Mouse (Mus musculus): ENCODE data around the gene Arl5c. TPM values are rescaled to one million over a fixed set of nuclear protein-coding genes. Genes with fewer than 3 reads are reported as not detected.

Arl5c gene
- polyA plus RNA-seq, 1 experiment: 9.1 TPM

DNA sequence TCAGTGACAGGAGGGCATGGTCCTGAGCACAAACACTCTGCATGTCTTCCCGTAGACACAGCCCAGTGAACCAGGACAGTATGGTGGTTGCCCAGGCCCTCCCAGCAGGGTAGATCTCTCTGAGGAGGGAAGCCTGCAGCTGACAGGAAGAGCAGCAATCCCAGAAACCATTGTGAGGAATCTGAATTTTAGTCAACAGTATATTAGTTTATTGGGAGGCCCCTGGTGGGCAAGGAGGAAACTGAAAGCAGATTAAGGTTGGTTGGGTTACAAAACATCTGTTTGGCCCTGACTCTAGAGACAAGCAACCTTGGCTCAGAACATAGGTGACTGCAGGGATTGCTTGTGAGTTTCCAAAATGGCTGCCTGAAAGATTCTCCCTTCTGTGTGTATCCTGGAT lies 12.0 kb downstream of the Arl5c start:
- Histone ChIP-seq H3K36me3 (replicated peaks; ENCODE audit: low read length) (no peaks in the 10 kb centered on the region), H3K9me3 (no peaks in the 10 kb centered on the region), H3K4me3 (replicated peaks) (no peak overlapping the region), H3K4me1 (peaks cover 26% of the 10 kb centered on the region), H3K27me3 (replicated peaks) (peaks cover 78% of the 10 kb centered on the region)
- TF ChIP-seq GATA1 (IDR thresholded peaks at IDR 0.05; ENCODE audit: borderline replicate concordance, low read length) (no peak), FLI1 (IDR thresholded peaks at IDR 0.05; ENCODE audit: low read length) (no peak)

DNA sequence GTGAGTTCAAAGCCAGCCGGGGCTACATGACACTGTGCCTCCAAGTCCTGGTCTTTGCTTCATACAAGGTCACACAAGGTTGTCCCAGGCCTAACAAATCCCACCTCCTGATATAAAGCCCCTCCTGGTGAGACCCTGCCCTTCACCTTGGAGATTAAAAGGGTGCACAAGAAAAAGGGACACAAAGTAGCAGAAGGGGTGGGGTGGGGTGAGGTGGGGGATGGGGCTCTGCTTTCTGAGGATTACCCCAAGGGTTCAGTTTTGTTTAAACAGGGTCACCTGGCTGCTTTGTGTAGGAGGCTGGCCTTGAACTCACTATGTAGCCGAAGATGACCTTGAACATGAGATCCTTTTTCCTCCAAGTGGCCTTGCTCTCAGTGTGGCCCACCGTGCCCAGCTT lies 12.5 kb downstream of the Arl5c start:
- H3K4me3 ChIP-seq (replicated peaks): no peak overlapping the region
- peaks cover 83% of the 10 kb centered on the region for H3K27me3 ChIP-seq (replicated peaks)
- no peaks in the 10 kb centered on the region for H3K36me3 ChIP-seq (replicated peaks; ENCODE audit: low read length)
- TF ChIP-seq FLI1 (IDR thresholded peaks at IDR 0.05; ENCODE audit: low read length) (no peak), GATA1 (IDR thresholded peaks at IDR 0.05; ENCODE audit: borderline replicate concordance, low read length) (no peak)
- H3K9me3 ChIP-seq: no peaks in the 10 kb centered on the region
- H3K4me1 ChIP-seq: peaks cover 25% of the 10 kb centered on the region

DNA sequence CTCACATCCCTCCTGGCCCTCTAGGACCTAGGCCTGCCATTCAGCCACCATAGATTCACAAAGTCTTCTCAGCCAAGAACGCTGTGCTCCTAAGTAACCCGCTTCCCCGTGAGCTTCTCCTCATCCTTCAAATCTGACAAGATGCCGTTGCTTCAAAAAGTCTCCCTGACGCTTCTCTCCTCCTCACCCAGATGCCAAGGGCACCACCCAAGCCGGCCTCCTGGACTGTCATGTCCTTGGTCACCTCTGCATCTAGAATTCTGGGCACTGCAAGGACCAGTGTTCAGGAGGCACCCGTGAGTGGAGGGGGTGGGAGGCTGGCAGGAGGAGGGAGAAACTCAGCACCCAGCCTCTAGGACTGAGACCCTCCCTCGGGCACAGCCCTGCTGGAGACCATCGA lies 13.3 kb downstream of the Arl5c start:
- H3K27me3 ChIP-seq (replicated peaks): peaks cover 91% of the 10 kb centered on the region
- TF ChIP-seq FLI1 (IDR thresholded peaks at IDR 0.05; ENCODE audit: low read length) (no peak), GATA1 (IDR thresholded peaks at IDR 0.05; ENCODE audit: borderline replicate concordance, low read length) (no peak)
- no peaks in the 10 kb centered on the region for H3K36me3 ChIP-seq (replicated peaks; ENCODE audit: low read length)
- H3K4me3 ChIP-seq (replicated peaks): no peak overlapping the region
- H3K9me3 ChIP-seq: no peaks in the 10 kb centered on the region
- H3K4me1 ChIP-seq: peaks cover 30% of the 10 kb centered on the region

DNA sequence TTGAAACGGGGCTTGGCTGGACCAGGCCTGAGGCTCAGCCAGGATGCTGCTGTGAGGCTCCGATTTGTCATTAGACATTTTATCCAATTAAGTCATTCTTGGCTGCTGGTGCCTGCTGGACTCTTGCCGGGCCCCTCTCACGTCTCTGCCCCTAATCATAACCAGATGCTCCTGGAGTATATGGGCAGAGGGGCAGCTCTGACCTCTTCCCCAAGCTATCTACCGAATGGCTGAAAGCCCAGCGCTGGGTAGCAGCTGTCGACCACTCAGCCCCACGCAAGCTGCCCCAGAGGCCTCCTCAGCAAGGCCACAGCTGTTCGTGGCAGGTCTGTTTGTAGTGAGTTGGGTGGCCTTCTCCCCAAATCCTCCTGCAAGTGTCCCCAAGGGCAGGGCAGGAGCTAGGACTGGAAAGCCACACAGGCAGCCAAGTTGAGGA lies 15.4 kb downstream of the Arl5c start:
- Histone ChIP-seq H3K27me3 (replicated peaks) (peaks cover 94% of the 10 kb centered on the region), H3K4me3 (replicated peaks) (no peak overlapping the region)
- TF ChIP-seq FLI1 (IDR thresholded peaks at IDR 0.05; ENCODE audit: low read length): no peak
- TF ChIP-seq GATA1 (IDR thresholded peaks at IDR 0.05; ENCODE audit: borderline replicate concordance, low read length): no peak

DNA sequence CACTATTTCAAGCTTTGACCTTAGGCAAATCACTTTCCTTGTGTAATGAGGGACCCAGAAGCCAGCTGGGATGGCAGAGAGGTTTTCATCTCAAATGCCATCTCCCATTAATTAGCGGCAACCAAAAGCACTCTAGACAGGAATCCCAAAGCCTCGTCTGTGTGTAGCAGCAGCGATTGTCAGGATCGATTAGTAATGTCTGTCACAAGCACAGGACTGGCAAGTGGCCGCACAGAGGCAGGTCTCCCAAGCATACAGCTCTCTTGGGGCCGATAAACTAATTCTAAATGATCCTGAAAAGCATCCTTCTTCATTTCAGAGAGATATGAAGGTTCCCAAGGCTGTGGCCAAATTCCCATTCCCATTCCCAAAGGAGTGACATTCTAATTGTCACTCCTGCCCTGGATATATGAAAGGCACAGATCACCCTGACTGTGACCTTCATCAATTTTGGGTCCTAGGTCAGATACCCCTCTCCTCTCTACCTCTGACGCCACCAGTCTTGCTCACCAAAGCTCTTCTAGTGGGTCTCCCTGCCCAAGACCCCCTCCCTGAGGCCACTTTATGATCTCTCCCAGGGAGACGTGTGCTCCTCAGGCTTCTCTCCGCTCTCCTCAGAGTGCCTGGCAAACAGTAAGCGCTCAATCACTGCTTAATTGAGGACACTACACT lies 16.0 kb downstream of the Arl5c start:
- H3K9me3 ChIP-seq: 0 out of 2 replicates have a peak, but pooled peaks cover 2% of the 10 kb centered on the region
- peaks cover 90% of the 10 kb centered on the region for H3K27me3 ChIP-seq (replicated peaks)
- H3K4me1 ChIP-seq: peaks cover 12% of the 10 kb centered on the region
- no peak for TF ChIP-seq GATA1 (IDR thresholded peaks at IDR 0.05; ENCODE audit: borderline replicate concordance, low read length)
- no peak for TF ChIP-seq FLI1 (IDR thresholded peaks at IDR 0.05; ENCODE audit: low read length)
- H3K4me3 ChIP-seq (replicated peaks): no peak overlapping the region
- no peaks in the 10 kb centered on the region for H3K36me3 ChIP-seq (replicated peaks; ENCODE audit: low read length)

More for the DNA sequence above, 15.4 kb downstream of the Arl5c start:
- no peaks in the 10 kb centered on the region for H3K36me3 ChIP-seq (replicated peaks; ENCODE audit: low read length)
- peaks cover 12% of the 10 kb centered on the region for H3K4me1 ChIP-seq
- no peaks in the 10 kb centered on the region for H3K9me3 ChIP-seq

DNA sequence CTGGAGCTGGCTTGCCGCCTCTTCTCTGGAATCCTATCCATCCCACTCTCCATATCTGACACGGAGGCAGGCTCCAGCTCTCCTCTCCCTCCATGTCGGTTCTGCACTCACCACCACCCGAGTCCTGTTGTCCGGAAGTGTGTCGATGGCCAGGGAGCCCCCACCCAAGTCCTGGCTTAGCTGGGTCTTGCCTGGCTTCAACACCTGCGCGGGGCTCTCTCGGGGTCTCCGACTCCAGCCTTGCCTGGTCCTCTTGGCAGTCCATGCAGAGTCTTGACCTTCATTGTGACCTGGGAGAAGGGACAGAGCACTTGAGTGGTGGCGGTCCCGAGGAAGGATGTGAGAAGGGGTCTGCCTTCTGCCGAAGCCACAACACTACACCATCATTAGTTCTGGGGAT lies 17.6 kb downstream of the Arl5c start:
- Histone ChIP-seq H3K4me1 (peaks cover 12% of the 10 kb centered on the region), H3K36me3 (replicated peaks; ENCODE audit: low read length) (no peaks in the 10 kb centered on the region), H3K9me3 (0 out of 2 replicates have a peak, but pooled peaks cover 4% of the 10 kb centered on the region), H3K27me3 (replicated peaks) (peaks cover 87% of the 10 kb centered on the region), H3K4me3 (replicated peaks) (no peak overlapping the region)
- no peak for TF ChIP-seq GATA1 (IDR thresholded peaks at IDR 0.05; ENCODE audit: borderline replicate concordance, low read length)
- TF ChIP-seq FLI1 (IDR thresholded peaks at IDR 0.05; ENCODE audit: low read length): no peak

DNA sequence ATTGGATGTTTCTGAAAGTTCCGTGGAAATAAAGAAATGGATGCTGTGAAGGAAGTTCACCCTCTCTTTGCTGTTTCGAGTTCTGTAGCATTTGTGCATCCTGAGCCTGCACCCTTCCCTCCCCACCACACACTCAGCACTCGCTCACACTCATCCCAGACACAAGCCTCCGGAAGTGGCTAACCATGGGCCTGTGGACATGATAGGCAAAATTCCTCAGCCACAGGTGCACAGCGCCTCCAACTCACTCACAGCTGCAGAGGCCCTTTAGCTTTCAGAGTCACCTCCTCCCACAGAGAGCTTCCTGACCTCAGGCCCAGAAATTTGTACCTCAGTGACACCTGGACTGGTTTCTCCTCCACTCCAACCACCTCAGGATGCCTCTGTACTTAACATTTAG lies 18.2 kb downstream of the Arl5c start:
- peaks cover 12% of the 10 kb centered on the region for H3K4me1 ChIP-seq
- H3K9me3 ChIP-seq: 0 out of 2 replicates have a peak, but pooled peaks cover 4% of the 10 kb centered on the region

DNA sequence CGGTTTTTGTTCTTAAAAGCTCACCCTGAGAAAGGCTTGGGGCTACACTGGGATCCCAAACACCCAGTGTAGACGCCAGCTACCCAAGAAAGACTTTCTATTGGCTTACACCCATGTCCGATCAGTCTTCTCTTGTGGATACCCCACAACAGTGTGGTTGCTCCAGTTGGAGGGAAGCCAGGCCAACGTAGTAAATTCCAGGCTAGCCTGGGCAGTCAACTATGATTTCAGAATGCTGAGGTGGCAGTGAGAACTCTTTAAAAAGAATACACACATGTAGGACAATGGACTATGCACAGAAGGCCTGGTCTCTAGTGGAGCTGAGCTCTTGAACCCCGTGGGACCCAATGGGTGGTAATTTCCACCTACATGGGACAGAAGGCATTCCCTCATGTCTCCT lies 21.2 kb downstream of the Arl5c start:
- H3K27me3 ChIP-seq (replicated peaks): peaks cover 79% of the 10 kb centered on the region
- H3K36me3 ChIP-seq (replicated peaks; ENCODE audit: low read length): no peaks in the 10 kb centered on the region
- no peak overlapping the region for H3K4me3 ChIP-seq (replicated peaks)
- H3K4me1 ChIP-seq: peaks cover 23% of the 10 kb centered on the region
- H3K9me3 ChIP-seq: 0 out of 2 replicates have a peak, but pooled peaks cover 4% of the 10 kb centered on the region
- no peak for TF ChIP-seq GATA1 (IDR thresholded peaks at IDR 0.05; ENCODE audit: borderline replicate concordance, low read length)
- no peak for TF ChIP-seq FLI1 (IDR thresholded peaks at IDR 0.05; ENCODE audit: low read length)

More for the DNA sequence above, 18.2 kb downstream of the Arl5c start:
- H3K27me3 ChIP-seq (replicated peaks): peaks cover 87% of the 10 kb centered on the region
- H3K4me3 ChIP-seq (replicated peaks): no peak overlapping the region
- H3K36me3 ChIP-seq (replicated peaks; ENCODE audit: low read length): no peaks in the 10 kb centered on the region
- TF ChIP-seq GATA1 (IDR thresholded peaks at IDR 0.05; ENCODE audit: borderline replicate concordance, low read length) (no peak), FLI1 (IDR thresholded peaks at IDR 0.05; ENCODE audit: low read length) (no peak)

DNA sequence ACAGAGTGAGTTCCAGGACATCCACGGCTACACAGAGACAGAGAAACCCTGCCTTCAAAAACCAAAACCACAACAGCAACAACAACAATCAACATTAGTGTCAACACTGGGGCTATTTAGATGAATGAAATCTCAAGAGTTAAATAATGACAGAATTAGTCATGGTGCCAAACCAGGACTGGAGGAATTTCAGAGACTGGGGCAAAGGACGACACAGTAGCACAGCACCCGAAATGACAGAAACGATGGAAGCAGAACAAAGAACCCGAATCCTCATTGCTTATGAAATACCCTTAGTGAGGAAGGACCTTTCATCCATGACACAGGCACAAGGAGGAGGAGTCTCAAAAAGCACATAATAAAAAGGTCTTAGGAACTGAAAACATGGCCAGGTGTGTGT lies 21.8 kb downstream of the Arl5c start:
- no peak overlapping the region for H3K4me3 ChIP-seq (replicated peaks)
- peaks cover 23% of the 10 kb centered on the region for H3K4me1 ChIP-seq
- peaks cover 77% of the 10 kb centered on the region for H3K27me3 ChIP-seq (replicated peaks)
- no peaks in the 10 kb centered on the region for H3K36me3 ChIP-seq (replicated peaks; ENCODE audit: low read length)
- TF ChIP-seq GATA1 (IDR thresholded peaks at IDR 0.05; ENCODE audit: borderline replicate concordance, low read length) (no peak), FLI1 (IDR thresholded peaks at IDR 0.05; ENCODE audit: low read length) (no peak)
- H3K9me3 ChIP-seq: 0 out of 2 replicates have a peak, but pooled peaks cover 4% of the 10 kb centered on the region

DNA sequence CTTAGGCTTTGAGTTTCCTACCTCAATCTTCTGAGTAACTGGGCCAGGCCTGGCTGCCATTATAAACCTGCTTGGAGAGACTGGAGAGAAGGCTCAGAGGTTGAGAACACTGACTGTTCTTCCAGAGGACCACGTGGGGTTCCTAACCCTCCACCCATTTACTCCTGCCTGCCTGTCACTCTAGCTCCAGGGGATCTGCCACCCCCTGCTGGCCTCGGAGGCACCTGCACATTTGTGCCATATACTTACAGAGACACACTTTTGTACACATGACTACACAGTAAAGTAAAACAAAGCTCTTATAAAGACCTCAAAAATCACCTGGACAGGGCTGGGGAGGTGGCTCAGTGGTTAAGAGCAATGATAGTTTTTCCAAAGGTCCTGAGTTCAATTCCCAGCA lies 23.5 kb downstream of the Arl5c start:
- Histone ChIP-seq H3K4me1 (peaks cover 15% of the 10 kb centered on the region), H3K27me3 (replicated peaks) (peaks cover 76% of the 10 kb centered on the region), H3K36me3 (replicated peaks; ENCODE audit: low read length) (no peaks in the 10 kb centered on the region), H3K4me3 (replicated peaks) (no peak overlapping the region), H3K9me3 (0 out of 2 replicates have a peak, but pooled peaks cover 4% of the 10 kb centered on the region)
- TF ChIP-seq GATA1 (IDR thresholded peaks at IDR 0.05; ENCODE audit: borderline replicate concordance, low read length) (no peak), FLI1 (IDR thresholded peaks at IDR 0.05; ENCODE audit: low read length) (no peak)
